Mouse (Mus musculus) megakaryocyte, embryonic 14.5 days (primary cell): ENCODE data around the gene Emid1.

ENCODE experiments used
- FLI1 ChIP-seq: IDR thresholded peaks from 2 replicates; pipeline ENCODE4 v1.6.1; 2012; ENCODE audit warnings: low read length, inconsistent platforms, mixed read lengths
- GATA1 ChIP-seq: IDR thresholded peaks from 3 replicates; pipeline ENCODE4 v1.6.1; 2012; ENCODE audit warnings: mixed read lengths, low read length, inconsistent platforms, borderline replicate concordance

- no peak for TF ChIP-seq GATA1
- TF ChIP-seq FLI1: no peak
These were observed 92.3 kb downstream of the Emid1 start for GRCm38 (mm10) chr11:5059704-5060156.
